Mouse (Mus musculus) heart, adult 2 months (tissue): ENCODE data around the gene Cacna1a.

ENCODE experiments used
- CTCF ChIP-seq: fragments of 200-600 bp; IDR thresholded peaks from 2 replicates; pipeline ENCODE4 v1.8.1; 2022; ENCODE audit warnings: antibody characterized with exemption, mild to moderate bottlenecking, moderate library complexity
- POLR2A ChIP-seq: fragments of 200-500 bp; IDR thresholded peaks from 2 replicates; pipeline ENCODE4 v1.6.1; 2011; ENCODE audit warnings: mild to moderate bottlenecking, low read depth, low read length, control low read depth; ENCODE audit not compliant: insufficient read depth

- TF ChIP-seq CTCF (no peak), POLR2A (peak; percentile 65)
Measured at GRCm38 (mm10) chr8:84659936-84660818, 271.9 kb downstream of the Cacna1a start.
